Mouse (Mus musculus): ENCODE results near the gene Cldn24.

- TF ChIP-seq POLR2A (IDR thresholded peaks at IDR 0.05; ENCODE audit: low read depth, low read length) (no peak), CTCF (conservative IDR thresholded peaks at IDR 0.05; ENCODE audit: insufficient read depth, insufficient read length, low read depth, low read length) (no peak)
Measured at GRCm38 (mm10) chr8:47823777-47824176, 1.8 kb downstream of the Cldn24 start.

All from kidney, adult 2 months (tissue).